Mouse (Mus musculus) bone marrow, adult 2 months (tissue): Measurements from ENCODE around the gene Mcfd2.
"Not testable (repeated sequence)": the region's sequence is repeated elsewhere in the genome, so short reads cannot be mapped to it uniquely, and the experiment has no call there.

Source experiments
- CTCF ChIP-seq: fragments of 200-500 bp; IDR thresholded peaks from 2 replicates; pipeline ENCODE4 v1.5.1; 2011; ENCODE audit warnings: low read length, control low read depth; ENCODE audit not compliant: control insufficient read depth, insufficient read depth
- POLR2A ChIP-seq: fragments of 200-500 bp; IDR thresholded peaks from 2 replicates; pipeline ENCODE4 v1.6.1; 2011; ENCODE audit warnings: low read depth, mild to moderate bottlenecking, control low read depth, low read length, borderline replicate concordance; ENCODE audit not compliant: control insufficient read depth

DNA sequence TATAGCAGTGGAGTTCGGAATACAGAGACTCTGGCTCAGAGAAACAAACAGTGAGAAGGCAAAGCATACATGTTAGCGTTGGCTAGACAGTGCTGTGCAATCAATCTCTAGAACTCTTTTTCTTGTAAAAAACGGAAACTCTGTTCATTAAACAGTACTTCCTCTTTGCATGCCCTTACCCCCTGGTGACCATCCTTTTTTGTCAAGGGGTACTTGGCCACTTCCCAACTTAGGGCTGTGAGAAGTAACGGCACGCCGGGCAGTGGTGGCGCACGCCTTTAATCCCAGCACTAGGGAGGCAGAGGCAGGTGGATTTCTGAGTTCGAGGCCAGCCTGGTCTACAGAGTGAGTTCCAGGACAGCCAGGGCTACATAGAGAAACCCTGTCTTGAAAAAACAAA is 35.9 kb upstream of the Mcfd2 start:
- not testable (repeated sequence) for TF ChIP-seq POLR2A, CTCF
